Mouse (Mus musculus): ENCODE results near the gene Sspn. TPM values are rescaled to one million over a fixed set of nuclear protein-coding genes. Genes with fewer than 3 reads are reported as not detected.

Gene Sspn
- polyA plus RNA-seq, 1 experiment from 2014 or later = 3.1 TPM

DNA sequence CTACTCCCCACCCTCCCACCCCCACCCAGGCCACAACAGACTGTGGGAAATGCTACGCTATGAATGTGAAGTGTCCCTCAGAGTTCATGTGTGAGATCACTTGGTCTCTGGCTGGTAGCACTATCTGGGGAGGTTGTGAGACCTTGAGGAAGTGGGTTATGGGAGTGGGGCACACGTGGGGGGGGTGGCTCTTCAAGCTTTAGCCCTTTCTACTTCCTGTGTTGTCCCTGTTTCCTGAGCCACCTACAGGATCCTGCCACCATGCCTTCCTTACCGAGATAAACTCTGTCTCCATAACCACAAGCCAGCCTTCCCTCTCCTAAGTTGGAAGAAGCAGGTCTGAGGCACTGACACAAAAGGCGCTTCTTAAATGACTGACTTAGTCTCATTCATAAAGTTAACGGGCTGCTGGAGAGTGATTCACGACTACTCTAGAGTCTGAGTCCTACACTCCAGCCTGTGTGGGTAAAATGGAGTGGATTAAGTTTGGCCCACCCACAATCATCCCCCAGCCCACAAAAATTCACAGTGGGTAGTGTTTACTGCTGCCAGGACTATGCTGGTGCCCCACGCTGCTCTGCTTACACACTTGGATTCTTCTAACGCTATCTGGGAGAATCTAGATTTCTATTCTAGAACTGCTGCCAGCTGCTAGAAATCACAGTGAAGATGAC, 36.6 kb upstream of the Sspn start:
- Histone ChIP-seq H3K9ac (ENCODE audit: low read length) (no peak overlapping the region), H3K9me3 (ENCODE audit: control insufficient read depth, low read length) (no peaks in the 10 kb centered on the region), H3K27me3 (ENCODE audit: control insufficient read depth, insufficient read depth, low read length) (no peaks in the 10 kb centered on the region), H3K36me3 (ENCODE audit: control insufficient read depth, insufficient read depth, low read length) (no peaks in the 10 kb centered on the region), H3K4me1 (ENCODE audit: control insufficient read depth, insufficient read depth, low read length) (no peaks in the 10 kb centered on the region), H3K4me2 (no peak overlapping the region), H3K4me3 (ENCODE audit: low read depth, low read length) (no peak overlapping the region), H3K27ac (ENCODE audit: low read depth, low read length) (no peak overlapping the region)
- ATAC-seq (ENCODE audit: low FRiP score) (no peak), DNase-seq (ENCODE audit: low spot score, missing footprints) (peak; percentile 57)
- WGBS = 74% methylated on average over 8 of the region's 8 CpGs

DNA sequence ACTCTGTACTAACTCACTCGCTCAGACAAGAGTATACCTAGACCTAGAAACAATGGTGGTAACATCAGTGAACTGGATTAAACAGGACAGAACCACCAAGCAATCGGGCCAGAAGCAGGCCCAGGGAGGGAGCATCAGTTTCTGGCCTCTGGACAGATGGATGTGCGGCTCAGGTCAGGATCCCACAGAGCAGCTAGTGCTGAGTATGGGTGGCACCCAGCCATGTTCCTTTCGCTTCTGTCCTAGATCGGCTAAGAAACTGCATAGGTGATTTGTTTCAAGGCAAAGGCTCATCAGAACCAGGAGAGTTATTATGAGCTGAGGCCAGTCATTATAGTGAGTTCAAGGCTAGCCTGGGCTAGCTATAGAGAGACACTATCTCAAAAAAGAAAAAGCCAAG, 27.3 kb upstream of the Sspn start:
- Histone ChIP-seq H3K27me3 (ENCODE audit: control insufficient read depth, insufficient read depth, low read length) (no peaks in the 10 kb centered on the region), H3K4me3 (ENCODE audit: low read depth, low read length) (no peak overlapping the region), H3K27ac (ENCODE audit: low read depth, low read length) (no peak overlapping the region), H3K4me2 (no peak overlapping the region), H3K9ac (ENCODE audit: low read length) (no peak overlapping the region), H3K36me3 (ENCODE audit: control insufficient read depth, insufficient read depth, low read length) (no peaks in the 10 kb centered on the region), H3K4me1 (ENCODE audit: control insufficient read depth, insufficient read depth, low read length) (no peaks in the 10 kb centered on the region), H3K9me3 (ENCODE audit: control insufficient read depth, low read length) (no peaks in the 10 kb centered on the region)
- no peak for ATAC-seq (ENCODE audit: low FRiP score)
- WGBS = 93% methylated on average over 5 of the region's 5 CpGs
- DNase-seq (ENCODE audit: low spot score, missing footprints) = peak; percentile 75

DNA sequence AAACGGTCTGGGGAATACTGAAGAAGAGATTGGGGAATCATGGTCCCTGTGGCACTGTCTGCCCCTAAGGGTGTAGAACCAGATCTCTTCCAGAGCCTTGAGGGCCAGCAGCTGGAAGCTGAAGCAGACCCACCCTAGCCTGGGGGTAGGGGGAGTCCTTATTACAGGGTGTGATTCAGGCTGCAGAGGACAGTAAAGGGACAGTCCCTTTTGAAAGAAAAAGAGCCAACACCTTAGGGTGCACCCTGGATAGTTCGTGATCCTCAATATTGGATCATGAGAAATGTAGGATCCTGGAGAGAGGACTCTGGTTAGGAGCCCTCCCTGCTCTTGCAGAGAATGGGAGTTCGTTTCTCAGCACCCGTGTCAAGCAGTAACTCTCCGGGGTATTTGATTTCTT, 26.8 kb upstream of the Sspn start:
- Histone ChIP-seq H3K4me2 (no peak overlapping the region), H3K36me3 (ENCODE audit: control insufficient read depth, insufficient read depth, low read length) (no peaks in the 10 kb centered on the region), H3K9ac (ENCODE audit: low read length) (no peak overlapping the region)

DNA sequence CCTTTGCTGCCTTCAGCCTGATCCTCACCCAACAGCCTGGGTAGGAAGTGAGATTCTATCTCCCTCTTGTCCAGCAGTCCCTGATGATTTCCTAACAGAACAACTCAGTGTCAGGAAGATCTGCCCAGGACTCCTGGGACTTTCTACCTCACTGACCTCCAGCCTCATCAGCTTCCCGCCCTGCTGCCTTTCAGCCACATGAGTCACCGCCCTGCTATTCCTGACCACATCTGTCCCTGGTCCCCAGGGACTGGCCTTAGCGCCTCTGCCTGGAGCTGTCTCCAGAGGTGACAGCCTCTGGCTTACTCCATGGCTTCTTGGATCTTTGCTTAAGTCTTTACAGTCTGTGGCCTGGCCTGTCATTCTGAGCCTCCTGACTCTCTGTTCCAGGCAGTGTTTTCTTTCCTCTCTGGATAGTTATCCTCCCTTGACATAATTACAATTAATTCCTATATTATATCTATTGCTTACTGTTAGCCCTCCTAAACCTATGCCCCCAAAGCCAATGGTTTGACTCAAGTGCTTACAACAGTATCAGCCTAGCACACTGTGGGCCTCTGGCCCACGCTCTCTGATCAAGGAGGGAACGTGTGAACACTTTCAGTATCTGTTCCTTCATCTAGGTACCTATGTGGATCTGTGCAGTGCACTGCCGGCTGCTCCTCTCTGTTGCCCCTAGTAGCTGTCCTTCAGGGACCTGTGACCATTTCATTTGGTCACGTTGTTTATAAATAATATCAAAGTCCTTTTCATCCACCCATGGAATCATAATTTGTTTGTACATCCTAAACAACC, 25.1 kb upstream of the Sspn start:
- H3K27me3 ChIP-seq (ENCODE audit: control insufficient read depth, insufficient read depth, low read length) = no peaks in the 10 kb centered on the region
- H3K4me2 ChIP-seq = no peak overlapping the region
- no peaks in the 10 kb centered on the region for H3K36me3 ChIP-seq (ENCODE audit: control insufficient read depth, insufficient read depth, low read length)
- no peak overlapping the region for H3K4me3 ChIP-seq (ENCODE audit: low read depth, low read length)
- 68% methylated on average over 7 of the region's 7 CpGs for WGBS
- no peak overlapping the region for H3K27ac ChIP-seq (ENCODE audit: low read depth, low read length)
- no peak for ATAC-seq (ENCODE audit: low FRiP score)
- H3K4me1 ChIP-seq (ENCODE audit: control insufficient read depth, insufficient read depth, low read length) = no peaks in the 10 kb centered on the region
- DNase-seq (ENCODE audit: low spot score, missing footprints) = peak; percentile 67
- no peak overlapping the region for H3K9ac ChIP-seq (ENCODE audit: low read length)
- no peaks in the 10 kb centered on the region for H3K9me3 ChIP-seq (ENCODE audit: control insufficient read depth, low read length)

More for the DNA sequence above, 26.8 kb upstream of the Sspn start:
- Histone ChIP-seq H3K4me3 (ENCODE audit: low read depth, low read length) (no peak overlapping the region), H3K27me3 (ENCODE audit: control insufficient read depth, insufficient read depth, low read length) (no peaks in the 10 kb centered on the region), H3K27ac (ENCODE audit: low read depth, low read length) (no peak overlapping the region), H3K9me3 (ENCODE audit: control insufficient read depth, low read length) (no peaks in the 10 kb centered on the region), H3K4me1 (ENCODE audit: control insufficient read depth, insufficient read depth, low read length) (no peaks in the 10 kb centered on the region)
- WGBS = 83% methylated on average over 5 of the region's 5 CpGs
- ATAC-seq (ENCODE audit: low FRiP score) (no peak), DNase-seq (ENCODE audit: low spot score, missing footprints) (peak; percentile 69)

DNA sequence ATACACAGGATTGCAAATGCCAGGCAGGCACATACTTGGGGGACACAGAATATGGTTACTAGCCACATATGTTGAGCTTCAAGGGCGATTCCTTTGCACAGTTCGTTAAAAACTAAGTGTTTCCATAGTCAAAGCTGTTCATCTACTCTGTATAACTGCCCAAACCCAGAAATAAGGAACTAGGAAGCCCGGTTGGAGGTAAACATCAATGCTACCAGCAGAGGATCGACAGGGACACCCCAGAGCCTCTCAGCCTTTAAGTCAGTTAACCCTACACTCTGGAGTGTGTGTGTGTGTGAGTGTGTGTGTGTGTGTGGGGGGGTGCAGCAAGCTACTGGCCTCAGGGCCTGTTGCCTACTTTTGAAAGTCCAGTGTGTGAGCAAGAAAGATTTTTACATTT, 21.5 kb upstream of the Sspn start:
- DNase-seq (ENCODE audit: low spot score, missing footprints) = peak; percentile 2
- Histone ChIP-seq H3K27me3 (ENCODE audit: control insufficient read depth, insufficient read depth, low read length) (no peaks in the 10 kb centered on the region), H3K4me1 (ENCODE audit: control insufficient read depth, insufficient read depth, low read length) (no peaks in the 10 kb centered on the region), H3K4me3 (ENCODE audit: low read depth, low read length) (no peak overlapping the region), H3K36me3 (ENCODE audit: control insufficient read depth, insufficient read depth, low read length) (no peaks in the 10 kb centered on the region), H3K4me2 (no peak overlapping the region), H3K9me3 (ENCODE audit: control insufficient read depth, low read length) (no peaks in the 10 kb centered on the region), H3K27ac (ENCODE audit: low read depth, low read length) (no peak overlapping the region), H3K9ac (ENCODE audit: low read length) (no peak overlapping the region)
- no peak for ATAC-seq (ENCODE audit: low FRiP score)
- WGBS = 72% methylated on average over 4 of the region's 4 CpGs

DNA sequence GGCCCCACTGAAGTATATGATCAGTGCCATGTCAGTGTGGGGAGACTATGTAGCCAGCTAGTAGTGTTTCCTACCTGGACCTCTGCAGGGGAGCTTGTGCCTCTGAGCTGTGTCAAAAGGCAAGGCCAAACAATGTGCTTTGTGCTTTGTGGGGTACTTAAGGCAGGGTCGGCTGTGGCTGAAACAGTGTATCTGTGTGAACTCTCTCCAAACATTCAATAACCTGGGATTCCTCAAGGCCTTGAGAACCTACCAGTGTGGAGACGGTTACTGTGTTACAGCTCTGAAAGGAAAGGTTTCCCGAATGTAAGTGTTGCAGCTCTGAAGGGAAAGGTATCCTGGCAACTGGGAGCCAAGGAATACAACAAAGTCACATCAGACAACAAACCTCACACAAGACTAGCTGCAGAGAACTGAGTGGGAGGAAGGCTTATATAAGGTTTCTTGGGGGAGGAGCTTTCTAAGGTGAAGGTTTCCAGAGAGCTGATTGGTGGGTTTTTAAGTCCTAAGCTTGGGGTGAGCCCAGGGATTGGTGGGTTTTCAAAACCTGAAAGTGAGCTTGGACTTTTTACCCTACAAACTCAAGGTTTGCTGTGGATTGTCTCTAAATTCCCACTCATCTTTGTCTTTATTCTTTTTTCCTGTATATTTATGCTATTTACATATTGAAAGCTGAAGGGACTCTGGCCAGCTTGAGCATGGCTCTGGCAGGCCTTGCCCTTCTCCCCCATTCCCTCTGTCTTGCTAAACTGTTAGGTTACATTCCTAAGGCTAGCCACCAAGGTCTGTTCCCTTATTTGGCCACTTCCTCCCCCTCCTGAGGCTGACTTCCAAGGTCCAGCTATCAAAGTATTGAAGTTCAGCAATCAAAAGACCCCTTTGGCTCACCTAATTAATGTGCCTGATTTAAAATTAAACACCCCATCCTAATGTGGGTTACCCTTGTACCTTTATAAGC, 20.7 kb upstream of the Sspn start:
- H3K4me1 ChIP-seq (ENCODE audit: control insufficient read depth, insufficient read depth, low read length) = no peaks in the 10 kb centered on the region
- no peaks in the 10 kb centered on the region for H3K27me3 ChIP-seq (ENCODE audit: control insufficient read depth, insufficient read depth, low read length)
- no peak overlapping the region for H3K9ac ChIP-seq (ENCODE audit: low read length)
- DNase-seq (ENCODE audit: low spot score, missing footprints) = peak; percentile 78
- no peaks in the 10 kb centered on the region for H3K9me3 ChIP-seq (ENCODE audit: control insufficient read depth, low read length)
- ATAC-seq (ENCODE audit: low FRiP score) = no peak
- WGBS = 63% methylated on average over 3 of the region's 3 CpGs
- H3K4me3 ChIP-seq (ENCODE audit: low read depth, low read length) = no peak overlapping the region
- H3K36me3 ChIP-seq (ENCODE audit: control insufficient read depth, insufficient read depth, low read length) = no peaks in the 10 kb centered on the region
- H3K4me2 ChIP-seq = no peak overlapping the region
- no peak overlapping the region for H3K27ac ChIP-seq (ENCODE audit: low read depth, low read length)

DNA sequence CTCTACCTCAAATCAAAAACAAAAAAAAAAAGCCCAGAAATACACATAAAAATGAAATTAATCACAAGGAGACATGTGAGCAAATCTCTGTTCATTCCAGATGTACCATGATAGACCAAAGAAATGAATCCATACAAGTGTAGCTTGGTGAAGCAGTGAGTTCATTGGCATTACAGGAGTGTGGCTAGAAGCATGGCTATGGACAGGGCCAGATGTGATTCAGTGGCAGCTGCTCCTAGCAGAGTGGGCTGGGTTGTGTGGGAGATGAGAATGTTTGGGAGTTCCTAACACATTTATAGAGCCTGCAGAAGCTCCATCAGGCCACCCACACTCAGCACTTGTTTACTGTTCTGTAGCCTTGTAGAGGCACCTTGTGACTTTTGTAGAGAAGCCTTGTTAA, 19.2 kb upstream of the Sspn start:
- no peaks in the 10 kb centered on the region for H3K9me3 ChIP-seq (ENCODE audit: control insufficient read depth, low read length)
- H3K9ac ChIP-seq (ENCODE audit: low read length) = no peak overlapping the region
- H3K4me3 ChIP-seq (ENCODE audit: low read depth, low read length) = no peak overlapping the region
- no peaks in the 10 kb centered on the region for H3K4me1 ChIP-seq (ENCODE audit: control insufficient read depth, insufficient read depth, low read length)
- DNase-seq (ENCODE audit: low spot score, missing footprints) = peak; percentile 31
- no peak overlapping the region for H3K27ac ChIP-seq (ENCODE audit: low read depth, low read length)
- H3K4me2 ChIP-seq = no peak overlapping the region
- no peak for ATAC-seq (ENCODE audit: low FRiP score)
- H3K27me3 ChIP-seq (ENCODE audit: control insufficient read depth, insufficient read depth, low read length) = no peaks in the 10 kb centered on the region
- no peaks in the 10 kb centered on the region for H3K36me3 ChIP-seq (ENCODE audit: control insufficient read depth, insufficient read depth, low read length)

DNA sequence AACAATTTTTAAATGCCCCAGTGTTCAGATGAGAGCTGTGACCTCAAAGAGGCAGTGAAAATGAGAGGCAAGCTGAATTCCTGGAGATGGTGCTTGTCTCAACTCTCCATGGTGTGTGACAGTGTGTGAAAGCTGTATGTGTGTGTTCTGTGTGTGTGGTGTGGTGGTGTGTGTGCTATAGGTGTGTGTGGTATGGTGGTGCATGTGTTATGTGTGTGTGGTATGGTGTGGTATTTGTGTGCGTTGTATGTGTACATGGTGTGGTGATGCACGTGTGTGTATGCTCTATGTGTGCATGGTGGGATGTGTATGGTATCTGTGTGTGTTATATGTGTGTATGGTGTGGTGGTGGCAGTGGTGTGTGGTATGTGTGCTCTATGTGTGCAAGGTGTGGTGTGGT, 16.0 kb upstream of the Sspn start:
- WGBS = 92% methylated on average over 2 of the region's 2 CpGs
- H3K36me3 ChIP-seq (ENCODE audit: control insufficient read depth, insufficient read depth, low read length) = no peaks in the 10 kb centered on the region
- no peaks in the 10 kb centered on the region for H3K27me3 ChIP-seq (ENCODE audit: control insufficient read depth, insufficient read depth, low read length)
- H3K9me3 ChIP-seq (ENCODE audit: control insufficient read depth, low read length) = no peaks in the 10 kb centered on the region
- no peaks in the 10 kb centered on the region for H3K4me1 ChIP-seq (ENCODE audit: control insufficient read depth, insufficient read depth, low read length)
- ATAC-seq (ENCODE audit: low FRiP score) = no peak
- no peak overlapping the region for H3K9ac ChIP-seq (ENCODE audit: low read length)
- H3K27ac ChIP-seq (ENCODE audit: low read depth, low read length) = no peak overlapping the region
- H3K4me2 ChIP-seq = no peak overlapping the region
- no peak overlapping the region for H3K4me3 ChIP-seq (ENCODE audit: low read depth, low read length)
- DNase-seq (ENCODE audit: low spot score, missing footprints) = peak; percentile 78

DNA sequence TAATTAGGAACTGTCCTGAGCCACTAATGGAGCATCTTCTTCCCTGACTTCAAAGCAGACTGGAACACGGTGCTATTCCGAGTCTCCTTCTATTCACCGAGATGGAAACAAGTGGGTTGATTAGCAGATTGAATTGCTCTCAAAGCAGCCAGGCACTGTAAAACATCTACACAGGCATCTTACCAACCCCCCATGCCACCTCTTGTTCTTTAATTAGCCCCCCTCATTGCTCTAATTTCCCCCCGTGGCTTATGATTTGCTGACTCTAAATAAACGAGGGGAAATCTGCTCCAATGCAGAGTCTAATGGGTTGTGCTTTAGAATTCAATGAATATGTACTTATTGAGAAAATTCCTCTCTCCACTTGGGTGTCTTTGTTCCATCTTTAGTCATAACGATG, 15.0 kb upstream of the Sspn start:
- Histone ChIP-seq H3K4me2 (no peak overlapping the region), H3K27me3 (ENCODE audit: control insufficient read depth, insufficient read depth, low read length) (no peaks in the 10 kb centered on the region), H3K27ac (ENCODE audit: low read depth, low read length) (no peak overlapping the region), H3K4me3 (ENCODE audit: low read depth, low read length) (no peak overlapping the region), H3K9ac (ENCODE audit: low read length) (no peak overlapping the region), H3K9me3 (ENCODE audit: control insufficient read depth, low read length) (no peaks in the 10 kb centered on the region), H3K36me3 (ENCODE audit: control insufficient read depth, insufficient read depth, low read length) (no peaks in the 10 kb centered on the region), H3K4me1 (ENCODE audit: control insufficient read depth, insufficient read depth, low read length) (no peaks in the 10 kb centered on the region)
- DNase-seq (ENCODE audit: low spot score, missing footprints) (peak; percentile 21), ATAC-seq (ENCODE audit: low FRiP score) (no peak)
- 71% methylated on average over 6 of the region's 6 CpGs for WGBS
